Mouse (Mus musculus) brown adipose tissue, adult 24 weeks (tissue): ENCODE results near the gene Wdr61. TPM values are rescaled to one million over a fixed set of nuclear protein-coding genes. Genes with fewer than 3 reads are reported as not detected.

Experiments
- H3K27ac ChIP-seq: fragments of 200-500 bp; replicated peaks from 2 replicates; pipeline ENCODE4 v1.5.1; 2012; ENCODE audit warnings: low read depth, mild to moderate bottlenecking, low read length
- H3K4me1 ChIP-seq: fragments of 200-500 bp; 2 replicates; pipeline ENCODE4 v1.6.1; 2012; ENCODE audit warnings: low read length, mixed read lengths; ENCODE audit not compliant: control insufficient read depth, insufficient read depth, insufficient read length
- H3K4me3 ChIP-seq: fragments of 200-500 bp; 2 replicates; pipeline ENCODE4 v1.5.1; 2012; ENCODE audit warnings: low read depth, mild to moderate bottlenecking, low read length, moderate library complexity; ENCODE audit not compliant: insufficient read depth
- polyA plus RNA-seq: library from polyadenylated mRNA; stranded (reverse); fragments of >200 nt; gene quantifications from 2 replicates; pipeline ENCODE4 v1.2.4, GENCODE M21; 2012; ENCODE audit not compliant: missing spikeins, insufficient read depth, insufficient read length

The Wdr61 gene
- polyA plus RNA-seq, 1 experiment, result 56.9 TPM

- H3K27ac ChIP-seq, result no peak overlapping the region
- no peak overlapping the region for H3K4me3 ChIP-seq
- H3K4me1 ChIP-seq, result no peaks in the 10 kb centered on the region
Observed at GRCm38 (mm10) chr9:54745740-54746370, 11.5 kb upstream of the Wdr61 start.

- Histone ChIP-seq H3K4me3 (no peak overlapping the region), H3K4me1 (no peaks in the 10 kb centered on the region), H3K27ac (no peak overlapping the region)
Observed at GRCm38 (mm10) chr9:54743891-54744290, 9.6 kb upstream of the Wdr61 start.

GRCm38 (mm10) chr9:54738376-54738775, 4.1 kb upstream of the Wdr61 start:
- Histone ChIP-seq H3K4me3 (no peak overlapping the region), H3K27ac (no peak overlapping the region), H3K4me1 (0 out of 2 replicates have a peak, but pooled peaks cover 2% of the 10 kb centered on the region)

DNA sequence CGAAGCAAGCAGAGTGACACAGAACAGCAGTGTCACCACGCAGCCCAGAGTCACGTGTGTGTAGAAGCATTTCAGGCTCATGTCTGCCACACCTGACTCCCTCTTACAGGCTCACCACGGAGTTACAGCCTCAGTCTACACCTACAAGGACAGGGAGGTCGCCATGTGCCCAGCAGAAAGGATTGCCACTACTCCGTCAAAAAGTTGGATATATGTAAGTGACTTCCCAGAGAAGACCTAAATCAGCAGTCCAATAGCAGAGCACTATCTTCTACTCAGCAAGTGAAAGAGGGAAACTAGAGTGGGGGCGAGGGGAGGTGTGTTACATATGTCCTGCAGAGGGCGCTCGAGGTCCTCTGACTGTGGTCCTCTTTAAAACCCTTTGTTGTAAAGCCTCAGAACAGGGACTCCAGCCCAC, 2.0 kb upstream of the Wdr61 start:
- Histone ChIP-seq H3K4me1 (0 out of 2 replicates have a peak, but pooled peaks cover 2% of the 10 kb centered on the region), H3K4me3 (peak overlapping the region; percentile 8; the same call in 1 of the 2 replicates), H3K27ac (no peak overlapping the region)

- Histone ChIP-seq H3K27ac (no peak overlapping the region), H3K4me1 (0 out of 2 replicates have a peak, but pooled peaks cover 2% of the 10 kb centered on the region), H3K4me3 (peak overlapping the region; percentile 26)
Observed at GRCm38 (mm10) chr9:54734639-54735252, 427 bp upstream of the Wdr61 start.

GRCm38 (mm10) chr9:54732122-54732521, 2.2 kb downstream of the Wdr61 start:
- Histone ChIP-seq H3K27ac (no peak overlapping the region), H3K4me3 (no peak overlapping the region), H3K4me1 (0 out of 2 replicates have a peak, but pooled peaks cover 2% of the 10 kb centered on the region)

- Histone ChIP-seq H3K4me3 (no peak overlapping the region), H3K27ac (no peak overlapping the region), H3K4me1 (no peaks in the 10 kb centered on the region)
Observed at GRCm38 (mm10) chr9:54726315-54726714, 8.0 kb downstream of the Wdr61 start.

DNA sequence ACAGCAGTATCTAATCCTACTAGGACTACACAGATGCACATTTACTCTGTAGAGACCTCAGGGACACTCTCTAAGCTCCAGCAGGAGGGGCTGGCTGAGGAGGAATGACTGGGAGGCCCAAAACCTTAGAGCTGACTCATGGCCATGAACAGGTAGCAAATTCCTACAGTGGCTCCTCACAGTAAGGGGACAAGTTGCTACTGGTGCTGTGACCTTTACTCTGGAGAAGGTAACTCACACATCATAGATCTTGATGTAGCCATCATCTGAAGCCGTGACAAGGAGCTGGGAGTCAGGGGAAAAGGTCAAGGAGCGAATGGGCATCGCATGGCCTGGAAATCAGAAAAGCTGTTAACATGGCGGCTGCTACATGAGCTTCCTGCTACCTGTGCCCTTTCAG, 11.7 kb downstream of the Wdr61 start:
- no peak overlapping the region for H3K4me3 ChIP-seq
- H3K27ac ChIP-seq, result no peak overlapping the region
- H3K4me1 ChIP-seq, result no peaks in the 10 kb centered on the region

- Histone ChIP-seq H3K4me3 (no peak overlapping the region), H3K4me1 (no peaks in the 10 kb centered on the region), H3K27ac (no peak overlapping the region)
Observed at GRCm38 (mm10) chr9:54722156-54722555, 12.2 kb downstream of the Wdr61 start.

- no peak overlapping the region for H3K4me3 ChIP-seq
- no peak overlapping the region for H3K27ac ChIP-seq
- H3K4me1 ChIP-seq, result no peaks in the 10 kb centered on the region
Observed at GRCm38 (mm10) chr9:54717527-54717926, 16.8 kb downstream of the Wdr61 start.

DNA sequence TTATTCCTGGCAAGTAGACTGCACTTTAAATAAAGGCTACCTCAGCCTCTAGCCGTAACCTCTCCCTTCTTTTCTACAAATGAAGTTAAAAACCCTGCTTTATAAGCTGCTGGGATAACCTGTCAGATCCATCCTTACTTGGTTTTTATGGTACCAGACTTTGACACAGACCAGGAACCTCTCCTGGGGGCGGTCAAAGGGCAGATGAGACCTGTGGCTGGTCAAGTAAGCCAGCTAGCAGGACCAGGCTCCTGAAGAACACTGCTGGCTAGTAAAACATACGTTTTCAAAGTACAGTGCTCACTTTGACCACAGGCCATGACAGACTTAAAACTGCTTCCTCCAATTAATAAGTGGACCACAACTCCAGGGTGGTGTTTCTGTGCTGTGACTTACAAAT, 18.5 kb downstream of the Wdr61 start:
- Histone ChIP-seq H3K4me3 (no peak overlapping the region), H3K4me1 (no peaks in the 10 kb centered on the region), H3K27ac (no peak overlapping the region)

DNA sequence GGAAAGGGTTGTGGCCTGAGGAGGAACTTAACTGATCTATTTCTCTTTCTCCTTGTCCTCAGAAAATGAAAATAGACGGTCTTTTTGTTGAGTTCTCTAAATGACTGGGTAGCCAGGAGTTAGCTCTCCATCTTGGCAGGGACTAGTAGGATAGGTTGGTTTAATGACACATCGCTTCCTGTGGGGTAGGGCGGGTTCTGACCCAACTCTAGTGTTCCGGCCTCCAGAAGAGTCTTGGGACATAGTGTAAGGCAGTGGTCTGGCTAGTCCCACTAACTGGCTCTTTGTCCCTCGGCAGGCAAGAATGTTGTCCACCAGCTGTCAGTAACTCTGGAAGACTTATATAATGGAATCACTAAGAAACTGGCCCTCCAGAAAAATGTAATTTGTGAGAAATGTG, 26.2 kb downstream of the Wdr61 start:
- peaks cover 3% of the 10 kb centered on the region; the same call in 1 of the 2 replicates for H3K4me1 ChIP-seq
- no peak overlapping the region for H3K27ac ChIP-seq
- no peak overlapping the region for H3K4me3 ChIP-seq

GRCm38 (mm10) chr9:54707288-54707999, 26.9 kb downstream of the Wdr61 start:
- H3K4me1 ChIP-seq, result peaks cover 9% of the 10 kb centered on the region; the same call in 1 of the 2 replicates
- H3K27ac ChIP-seq, result no peak overlapping the region
- H3K4me3 ChIP-seq, result no peak overlapping the region

GRCm38 (mm10) chr9:54705561-54705960, 28.8 kb downstream of the Wdr61 start:
- peaks cover 13% of the 10 kb centered on the region; the same call in 1 of the 2 replicates for H3K4me1 ChIP-seq
- no peak overlapping the region for H3K4me3 ChIP-seq
- H3K27ac ChIP-seq, result no peak overlapping the region

GRCm38 (mm10) chr9:54704361-54704760, 30.0 kb downstream of the Wdr61 start:
- Histone ChIP-seq H3K4me3 (no peak overlapping the region), H3K27ac (no peak overlapping the region), H3K4me1 (peaks cover 13% of the 10 kb centered on the region; the same call in 1 of the 2 replicates)
